11 mouse cellular contexts compared by ENCODE assay signal in genomic region chr12:100728646-100729485, GRCm38 (mm10). TPM values are rescaled to one million over a fixed set of nuclear protein-coding genes. Genes with fewer than 3 reads are reported as not detected.
DNase-seq lines count a peak whose midpoint lies in the region.
"Had no signal": no experiment of that assay in that cellular context is flagged by ENCODE, and none has a peak within 500 bp of the region (broad histone marks: within the 10 kb centered on the region; RNA-seq: fewer than 3 reads in every experiment).

No protein-coding gene starts in this region.

- peaks cover 65% of the 10 kb centered on the region for H3K4me1 ChIP-seq in megakaryocyte, embryonic 14.5 days

- H3K4me3 ChIP-seq in megakaryocyte, embryonic 14.5 days (replicated peaks), result peak overlapping the region; percentile 89
- H3K4me3 ChIP-seq: forebrain, embryonic 15.5 days had no signal

- H3K36me3 ChIP-seq in megakaryocyte, embryonic 14.5 days (replicated peaks; ENCODE audit: low read length), result no peaks in the 10 kb centered on the region
- H3K36me3 ChIP-seq: forebrain, embryonic 15.5 days had no signal

- H3K27me3 ChIP-seq in megakaryocyte, embryonic 14.5 days (replicated peaks), result no peaks in the 10 kb centered on the region
- H3K27me3 ChIP-seq: forebrain, embryonic 15.5 days had no signal

- H3K9me3 ChIP-seq in megakaryocyte, embryonic 14.5 days, result no peaks in the 10 kb centered on the region
- H3K9me3 ChIP-seq: forebrain, embryonic 15.5 days had no signal

- DNase-seq in layer of hippocampus, adult 11-12 months (ENCODE audit: low spot score), result peak; percentile 17
- DNase-seq in layer of hippocampus, adult 9-10 months (ENCODE audit: low spot score), result no peak
- DNase-seq in induced T-regulatory cell, adult 2 months (ENCODE audit: low read depth), result peak; percentile 59
- DNase-seq in thymus, postnatal 25 days, result peak; percentile 48
- no peak for DNase-seq in kidney, postnatal 36 days
- no peak for DNase-seq in gastrocnemius, postnatal 4 days (ENCODE audit: low spot score in 2 of 2)
- no peak for DNase-seq in cerebellum, postnatal 4 days (ENCODE audit: low spot score in 2 of 2)
- DNase-seq: adrenal gland, adult 2 months; kidney, adult 2 months had no signal

RNA-seq across cellular contexts. Expression of gene Rps6ka5, which starts 2.1 kb away (rescaled TPM):
- polyA plus RNA-seq in megakaryocyte, embryonic 14.5 days (2012; ENCODE audit: insufficient read depth, low replicate concordance), result 1.3 and 4.9 TPM in 2 replicates
- 10 to 100 TPM; 11.0 to 14.1 TPM for total RNA-seq in gastrocnemius, postnatal 4 days (2021)

RNA-seq across cellular contexts. Expression of gene Dglucy, which starts 50.0 kb away (rescaled TPM):
- polyA plus RNA-seq in megakaryocyte, embryonic 14.5 days (2012; ENCODE audit: insufficient read depth, low replicate concordance), result 1.0 TPM in 1 of 2 replicates, not detected in the other
- 1 to 10 TPM; 3.6 to 4.0 TPM for total RNA-seq in gastrocnemius, postnatal 4 days (2021)

Comparison
In these comparisons a context has a peak if more than half of its experiments do, and no peak if none do; other contexts are left out.
1. DNase-seq: peak in layer of hippocampus, adult 11-12 months (single experiment), induced T-regulatory cell, adult 2 months (single experiment) and thymus, postnatal 25 days (single experiment); none in layer of hippocampus, adult 9-10 months (single experiment), kidney, postnatal 36 days (0 of 2), gastrocnemius, postnatal 4 days (0 of 2) and cerebellum, postnatal 4 days (0 of 2).